Mouse (Mus musculus) midbrain, embryonic 10.5 days (tissue): Measurements from ENCODE around the gene Mettl16. TPM values are rescaled to one million over a fixed set of nuclear protein-coding genes. Genes with fewer than 3 reads are reported as not detected.
A peak's percentile ranks its signal among the peaks of the same experiment; 100 is the strongest.

Source experiments
- DNase-seq: peaks from one replicate; pipeline ENCODE4 v3.0.0-alpha.2; 2017; ENCODE audit warnings: low spot score
- H3K27ac ChIP-seq: fragments of 300-500 bp; sonication (generic); replicated peaks from 2 replicates; pipeline ENCODE4 v1.5.1; 2016; ENCODE audit warnings: mild to moderate bottlenecking
- H3K27me3 ChIP-seq: fragments of 300-500 bp; sonication (generic); 2 replicates; pipeline ENCODE4 v1.6.1; 2016; ENCODE audit warnings: low read depth, mild to moderate bottlenecking; ENCODE audit not compliant: poor library complexity, severe bottlenecking
- H3K36me3 ChIP-seq: fragments of 300-500 bp; sonication (generic); 2 replicates; pipeline ENCODE4 v1.6.1; 2016; ENCODE audit warnings: mild to moderate bottlenecking, moderate library complexity
- H3K4me1 ChIP-seq: fragments of 300-500 bp; sonication (generic); 2 replicates; pipeline ENCODE4 v1.6.1; 2016
- H3K4me3 ChIP-seq: fragments of 300-500 bp; sonication (generic); 2 replicates; pipeline ENCODE4 v1.5.1; 2016; ENCODE audit warnings: mild to moderate bottlenecking, moderate library complexity
- H3K9me3 ChIP-seq: fragments of 300-500 bp; sonication (generic); replicated peaks from 2 replicates; pipeline ENCODE4 v1.6.1; 2016; ENCODE audit warnings: mild to moderate bottlenecking
- WGBS: fragments of 180-500 bp; shearing (Covaris S2); methylation state at CpG from one replicate; pipeline ENCODE4 v1.1.7; 2016; 5-methylcytosine and 5-hydroxymethylcytosine counted together
- microRNA-seq: library from miRNA; unstranded; fragments of <30 nt; microRNA quantifications from one replicate; pipeline ENCODE4, GENCODE M21; 2017
- polyA plus RNA-seq: library from polyadenylated mRNA; unstranded; fragments of >200 nt; fragmentation: Nextera tagmentation; extraction: Ambion mirVana; gene quantifications from 2 replicates; pipeline ENCODE4 v1.2.1, GENCODE M21; 2016

Mettl16 gene
- polyA plus RNA-seq, 1 experiment from 2014 or later, result 71.6 TPM

DNA sequence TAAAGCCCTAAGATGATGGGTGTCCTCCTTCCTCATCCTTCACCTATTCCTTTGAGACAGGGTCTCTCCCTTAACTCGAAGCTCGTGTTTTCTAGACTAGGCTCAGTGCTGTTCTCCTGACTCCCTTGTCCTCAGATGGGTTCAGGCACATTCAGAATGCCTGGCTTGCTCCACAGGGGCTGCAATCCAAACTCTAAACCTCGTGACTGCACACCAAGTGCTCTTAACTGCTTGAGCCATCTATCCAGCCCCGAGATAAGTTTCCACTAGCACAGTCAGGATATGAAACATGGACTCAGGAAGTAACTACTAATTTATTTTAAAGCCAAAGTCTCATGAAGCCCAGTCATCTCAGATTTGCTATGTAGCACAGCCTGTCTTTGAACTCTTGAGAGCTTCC is 99.9 kb downstream of the Mettl16 start:
- no peaks in the 10 kb centered on the region for H3K27me3 ChIP-seq
- WGBS, result 82% methylated on average over 4 of the region's 4 CpGs
- peaks cover 30% of the 10 kb centered on the region for H3K36me3 ChIP-seq
- no peaks in the 10 kb centered on the region for H3K9me3 ChIP-seq
- DNase-seq, result no peak
- no peak overlapping the region for H3K27ac ChIP-seq
- peaks cover 9% of the 10 kb centered on the region; the same call in 1 of the 2 replicates for H3K4me1 ChIP-seq
- H3K4me3 ChIP-seq, result no peak overlapping the region

- WGBS, result 32% methylated on average over 12 of the region's 12 CpGs
- Histone ChIP-seq H3K27me3 (no peaks in the 10 kb centered on the region), H3K36me3 (peaks cover 28% of the 10 kb centered on the region), H3K9me3 (no peaks in the 10 kb centered on the region), H3K4me1 (peaks cover 10% of the 10 kb centered on the region), H3K4me3 (no peak overlapping the region), H3K27ac (no peak overlapping the region)
- no peak for DNase-seq
Observed at GRCm38 (mm10) chr11:74870991-74871622, 100.5 kb downstream of the Mettl16 start.

DNA sequence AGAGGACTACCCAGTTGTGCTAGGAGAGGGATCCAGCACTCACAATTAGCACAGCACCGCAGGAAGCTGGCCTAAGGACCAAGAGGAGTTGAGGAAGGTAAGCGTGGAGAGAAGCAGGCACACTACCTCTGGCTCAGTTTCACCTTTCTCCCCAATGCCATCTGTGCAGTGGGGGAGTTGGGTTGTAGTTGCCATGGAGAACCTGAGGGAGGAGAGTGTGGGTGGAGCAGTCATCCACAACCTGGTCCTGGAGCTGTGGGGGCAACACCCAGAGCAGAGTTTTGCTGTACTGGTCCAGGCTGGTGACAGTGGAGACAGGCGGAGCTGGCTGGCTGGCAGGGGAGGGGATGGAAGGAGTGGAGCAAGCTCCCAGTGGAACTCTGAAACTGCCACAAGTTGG is 104.0 kb downstream of the Mettl16 start:
- no peaks in the 10 kb centered on the region for H3K9me3 ChIP-seq
- H3K4me1 ChIP-seq, result peaks cover 29% of the 10 kb centered on the region
- no peaks in the 10 kb centered on the region for H3K27me3 ChIP-seq
- no peaks in the 10 kb centered on the region for H3K36me3 ChIP-seq
- 64% methylated on average over 3 of the region's 3 CpGs for WGBS
- no peak overlapping the region for H3K27ac ChIP-seq
- no peak overlapping the region for H3K4me3 ChIP-seq
- DNase-seq, result no peak

- Histone ChIP-seq H3K9me3 (no peaks in the 10 kb centered on the region), H3K4me3 (peak overlapping the region; percentile 30), H3K27me3 (no peaks in the 10 kb centered on the region), H3K36me3 (no peaks in the 10 kb centered on the region), H3K27ac (peak overlapping the region; percentile 64), H3K4me1 (peaks cover 27% of the 10 kb centered on the region)
- DNase-seq, result peak; percentile 67
- 2% methylated on average over 9 of the region's 9 CpGs for WGBS
Observed at GRCm38 (mm10) chr11:74876801-74877200, 106.2 kb downstream of the Mettl16 start.

Small RNA genes within 50 kb of the gene (microRNA-seq; reads per million reads assigned to microRNA genes)
- gene Mir6926, result not detected

Other genes with a start within 250 kb of the Mettl16 start
- gene Rap1gap2, start 159.9 kb upstream of the Mettl16 start, polyA plus RNA-seq, result 0.88 and 2.1 TPM in 2 replicates
- gene Ccdc92b, start 151.2 kb upstream of the Mettl16 start, polyA plus RNA-seq, result 0.62 and 0.67 TPM in 2 replicates
- 25.5 and 26.2 TPM in 2 replicates for gene Cluh, start 121.3 kb upstream of the Mettl16 start, polyA plus RNA-seq
- gene Pafah1b1, start 46.2 kb upstream of the Mettl16 start, polyA plus RNA-seq, result 53.0 and 56.1 TPM in 2 replicates
- gene Mnt, start 60.1 kb downstream of the Mettl16 start, polyA plus RNA-seq, result 4.2 and 5.5 TPM in 2 replicates
- gene Sgsm2, start 126.2 kb downstream of the Mettl16 start, polyA plus RNA-seq, result 7.6 and 9.5 TPM in 2 replicates
- 46.3 and 49.7 TPM in 2 replicates for gene Tsr1, start 127.2 kb downstream of the Mettl16 start, polyA plus RNA-seq
- gene Smg6, start 155.0 kb downstream of the Mettl16 start, polyA plus RNA-seq, result 17.8 and 20.7 TPM in 2 replicates
- 14.4 and 19.5 TPM in 2 replicates for gene Srr, start 155.1 kb downstream of the Mettl16 start, polyA plus RNA-seq